ENCODE assay signal across 17 mouse cellular contexts in the genomic region with DNA sequence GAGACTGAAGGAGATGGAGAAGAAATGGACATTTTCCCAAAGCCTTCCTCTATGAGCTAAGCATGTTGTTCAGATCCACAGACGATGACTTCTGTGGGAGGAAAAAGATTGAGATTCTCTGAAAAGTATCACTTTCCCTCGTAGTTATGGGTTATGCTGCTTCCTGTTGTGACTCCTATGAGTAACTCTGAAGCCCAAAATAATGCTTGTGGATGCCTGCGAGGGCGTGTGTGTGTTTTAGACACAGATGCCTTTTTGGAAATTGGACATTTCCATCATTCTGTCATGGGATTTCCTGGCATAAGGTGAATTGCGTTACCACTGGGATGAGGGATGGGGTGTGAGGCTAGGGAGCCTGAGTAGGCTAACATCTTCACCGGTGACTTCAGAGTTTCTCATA.
"Had no signal": no experiment of that assay in that cellular context is flagged by ENCODE, and none has a peak within 500 bp of the region (broad histone marks: within the 10 kb centered on the region; RNA-seq: fewer than 3 reads in every experiment).

No protein-coding gene starts in this region.

- DNase-seq: gastrocnemius, adult 2 months; gastrocnemius, postnatal 10 days; gastrocnemius, postnatal 36 days; heart, adult 11 months; heart, adult 2 months; heart, postnatal 14 days; heart, postnatal 36 days; kidney, adult 18-20 months; kidney, adult 8-10 months; kidney, postnatal 10 days; kidney, postnatal 25 days; kidney, postnatal 4 days; liver had no signal

- ATAC-seq: forebrain, embryonic 16.5 days; inflammation-experienced regulatory T-cells, adult 6 months; intestine, embryonic 15.5 days; intestine, postnatal 0 days had no signal
